Mouse (Mus musculus): ENCODE data around the gene Inafm1.

DNA sequence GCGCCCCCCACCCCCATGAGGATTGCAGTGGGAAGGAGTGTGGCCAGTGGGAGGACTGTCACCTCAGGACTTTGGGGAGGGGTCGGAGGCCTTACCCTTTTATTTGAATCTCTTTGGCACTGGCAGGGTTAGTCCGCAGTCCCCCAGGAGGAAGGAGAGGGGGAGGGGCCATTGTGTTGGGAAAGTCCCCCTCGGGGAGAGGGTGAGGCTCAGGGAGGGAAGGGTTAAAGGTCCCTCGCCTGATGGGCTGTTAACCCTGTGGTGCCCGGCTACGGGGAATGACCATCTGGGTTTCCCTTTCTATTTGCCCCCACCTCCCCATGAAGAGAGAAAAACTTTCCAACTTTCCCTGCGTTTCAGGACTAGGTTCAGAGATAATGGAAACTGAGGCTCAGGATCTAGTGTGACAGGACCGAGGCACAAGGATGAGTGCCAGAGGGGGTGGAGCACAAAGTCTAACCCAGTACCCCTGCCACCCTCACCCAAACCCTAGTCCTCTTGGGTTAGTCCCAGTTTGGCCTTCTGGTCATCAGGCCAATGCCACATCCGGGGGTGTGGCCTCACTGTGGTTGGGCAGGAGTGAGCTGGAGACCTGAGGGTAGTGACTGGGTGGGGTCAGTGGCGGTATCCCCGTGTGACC is 39.4 kb upstream of the Inafm1 start:
- no peak for TF ChIP-seq CTCF (conservative IDR thresholded peaks at IDR 0.05; ENCODE audit: insufficient read depth, insufficient read length, low read depth, low read length)
- TF ChIP-seq POLR2A (IDR thresholded peaks at IDR 0.05; ENCODE audit: low read depth, low read length) = no peak

All from kidney, adult 2 months (tissue).